Mouse (Mus musculus) bone marrow, adult 2 months (tissue): ENCODE measurements around the gene Irs2.
A peak's percentile ranks its signal among the peaks of the same experiment; 100 is the strongest.

Experiments used
- CTCF ChIP-seq: fragments of 200-500 bp; IDR thresholded peaks from 2 replicates; pipeline ENCODE4 v1.5.1; 2011; ENCODE audit warnings: low read length, control low read depth; ENCODE audit not compliant: control insufficient read depth, insufficient read depth
- POLR2A ChIP-seq: fragments of 200-500 bp; IDR thresholded peaks from 2 replicates; pipeline ENCODE4 v1.6.1; 2011; ENCODE audit warnings: low read depth, mild to moderate bottlenecking, control low read depth, low read length, borderline replicate concordance; ENCODE audit not compliant: control insufficient read depth

DNA sequence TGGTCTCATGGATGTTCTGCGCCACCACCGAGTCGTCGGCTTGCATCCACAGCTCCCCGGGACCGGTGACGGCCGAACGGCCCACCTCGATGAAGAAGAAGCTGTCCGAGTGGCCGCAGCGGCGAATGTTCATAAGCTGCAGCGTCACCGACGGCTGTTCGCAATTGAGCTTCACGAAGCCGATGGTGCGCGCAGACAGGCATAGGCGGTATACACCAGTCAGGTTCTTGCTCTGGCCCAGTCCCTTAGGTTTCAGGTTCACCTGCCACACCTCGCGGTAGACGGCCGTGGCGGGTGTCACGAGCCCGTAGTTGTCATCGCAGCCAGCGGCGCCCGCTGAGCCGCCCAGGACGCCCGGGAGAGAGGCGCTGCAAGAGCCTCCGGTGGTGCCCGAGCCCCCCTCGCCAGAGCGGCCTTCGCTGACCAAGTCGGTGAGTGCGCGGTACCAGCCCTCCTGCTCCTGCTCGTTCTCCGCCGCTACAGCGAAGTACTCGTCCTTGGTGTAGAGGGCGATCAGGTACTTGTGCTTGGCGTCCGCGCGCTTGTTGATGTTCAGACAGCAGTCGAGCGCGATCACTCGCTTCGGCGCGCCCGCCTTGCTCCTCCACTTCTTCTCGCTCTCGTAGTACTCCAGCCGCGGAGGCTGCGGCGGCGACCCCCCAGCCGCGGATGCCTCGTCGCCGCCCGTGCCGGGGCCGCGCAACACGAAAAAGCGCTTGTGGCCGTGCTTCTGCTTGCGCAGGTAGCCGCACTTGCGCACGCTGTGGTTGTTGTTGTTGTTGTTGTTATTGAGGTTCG is 478 bp downstream of the Irs2 start:
- no peak for TF ChIP-seq CTCF
- peak; percentile 38; the same call in 1 of the 2 replicates for TF ChIP-seq POLR2A
